Mouse (Mus musculus) mouse trophoblast stem cell (cell line): ENCODE data around the gene Gm9837.

Source experiments
- in situ Hi-C, 2 experiments: fragments of 300-500 bp; cut with MseI, MboI; formaldehyde crosslinking; loops; 2 replicates in 1 of 2; 3 replicates in 1 of 2; pipeline ENCODE4 v1.15.1; 2025

The Gm9837 gene

DNA sequence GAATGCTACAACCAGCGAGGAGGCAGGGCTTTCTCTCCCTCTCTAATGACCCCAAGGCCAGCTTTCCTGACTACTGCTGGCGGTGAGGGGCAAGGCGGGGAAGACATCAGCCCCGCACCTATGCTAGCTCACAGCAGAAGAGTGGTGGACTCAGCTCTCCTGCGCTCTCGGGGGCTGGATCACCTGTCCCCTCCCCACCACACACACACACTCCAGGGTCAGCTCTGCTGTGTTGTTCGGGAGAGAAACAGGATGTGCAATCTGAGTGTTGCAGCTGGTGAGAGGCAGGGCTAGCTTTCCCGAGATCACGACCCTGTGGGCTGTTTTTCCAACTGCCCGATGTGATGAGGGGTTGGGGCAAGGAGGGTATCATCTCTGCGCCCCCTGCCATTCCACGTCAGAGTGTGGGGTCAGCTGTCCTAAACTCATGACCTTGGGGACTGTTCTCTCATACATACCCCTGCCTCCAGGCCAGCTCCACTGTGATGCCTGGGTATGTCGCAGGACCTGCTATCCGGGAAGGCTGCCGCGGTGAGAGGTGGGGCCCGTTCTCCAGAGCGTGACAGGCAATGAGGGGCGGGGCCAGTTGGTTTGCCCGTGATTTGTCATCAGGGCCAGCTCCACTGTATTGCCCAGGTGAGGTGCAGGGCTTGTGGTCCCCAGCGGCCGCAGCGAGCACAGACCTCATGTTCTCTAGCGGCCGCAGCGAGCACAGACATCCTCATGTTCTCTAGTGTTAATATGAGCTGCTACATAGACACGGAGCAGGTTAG is 16.7 kb upstream of the Gm9837 start:
- in situ Hi-C loops: no loop called here

DNA sequence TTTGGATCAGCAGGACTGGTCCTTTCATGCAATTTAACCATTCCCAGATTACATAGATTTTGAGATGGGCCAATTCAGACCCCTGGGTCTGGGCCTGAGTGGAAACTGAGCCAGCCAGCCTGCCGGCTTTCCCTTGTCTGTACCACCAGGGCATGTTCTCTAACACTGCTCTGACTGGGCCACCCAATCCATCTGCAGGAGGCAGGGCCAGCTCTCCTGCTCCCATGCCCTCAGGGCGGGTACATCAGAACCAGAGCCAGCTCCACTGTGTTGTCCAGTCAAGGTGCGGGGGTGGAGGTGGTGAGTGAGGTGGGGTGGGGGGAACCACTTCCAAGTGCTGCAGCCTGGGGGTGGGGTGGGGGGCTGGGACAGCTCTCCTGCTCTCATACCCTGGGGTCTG is 16.1 kb upstream of the Gm9837 start:
- in situ Hi-C loops: no loop called here

DNA sequence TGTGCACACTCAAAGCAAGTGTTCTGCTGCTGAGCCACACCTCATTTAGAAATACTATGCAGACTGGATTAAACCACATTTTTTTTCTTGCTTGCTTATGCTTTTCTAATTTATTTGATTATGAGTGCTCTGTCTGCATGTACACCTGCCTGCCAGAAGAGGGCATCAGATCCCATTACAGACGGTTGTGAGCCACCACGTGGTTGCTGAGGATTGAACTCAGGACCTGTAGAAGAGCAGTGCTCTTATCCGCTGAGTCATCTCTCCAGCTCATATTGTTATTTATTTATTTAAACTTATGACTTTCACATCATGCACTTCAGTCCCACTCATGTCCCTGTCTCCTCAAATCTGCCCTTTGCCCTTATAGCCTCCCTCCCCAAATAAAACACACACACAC is 15.4 kb upstream of the Gm9837 start:
- in situ Hi-C loops: no loop called here

DNA sequence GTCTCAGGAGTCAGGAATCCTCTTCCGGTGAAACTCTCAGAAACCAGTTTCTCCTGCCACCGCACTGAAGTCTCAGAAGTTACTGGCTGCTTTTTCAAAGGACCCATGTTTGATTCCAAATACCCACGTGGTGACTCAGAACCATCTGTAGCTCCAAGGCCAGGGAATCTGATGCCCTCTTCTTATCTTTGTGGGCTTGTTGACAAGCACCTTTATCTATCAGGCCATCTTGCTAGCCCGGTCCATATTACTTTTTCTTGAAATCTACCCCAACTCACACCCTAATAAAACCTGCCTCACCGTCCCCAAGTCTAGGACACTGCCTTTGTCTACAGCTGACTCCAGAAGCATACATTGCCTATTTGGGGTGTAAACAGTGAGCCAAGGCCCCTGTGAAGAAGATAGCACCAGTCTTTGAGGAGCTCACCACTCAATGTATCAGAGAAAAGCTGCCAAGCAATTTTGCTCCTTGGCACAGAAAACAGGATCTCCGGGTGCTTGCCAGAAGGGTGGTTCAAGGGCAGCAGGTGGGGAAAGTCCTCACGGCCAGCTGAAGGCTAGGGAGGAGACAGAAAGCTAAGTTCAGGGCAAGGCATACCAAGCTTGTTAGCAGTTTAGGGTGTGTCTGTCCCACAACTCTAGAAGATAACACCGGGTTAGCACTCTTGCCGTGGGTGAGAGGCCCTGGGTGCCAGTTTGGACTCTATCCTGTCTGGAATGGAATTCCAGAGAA is 13.0 kb upstream of the Gm9837 start:
- in situ Hi-C loops: no loop called here

DNA sequence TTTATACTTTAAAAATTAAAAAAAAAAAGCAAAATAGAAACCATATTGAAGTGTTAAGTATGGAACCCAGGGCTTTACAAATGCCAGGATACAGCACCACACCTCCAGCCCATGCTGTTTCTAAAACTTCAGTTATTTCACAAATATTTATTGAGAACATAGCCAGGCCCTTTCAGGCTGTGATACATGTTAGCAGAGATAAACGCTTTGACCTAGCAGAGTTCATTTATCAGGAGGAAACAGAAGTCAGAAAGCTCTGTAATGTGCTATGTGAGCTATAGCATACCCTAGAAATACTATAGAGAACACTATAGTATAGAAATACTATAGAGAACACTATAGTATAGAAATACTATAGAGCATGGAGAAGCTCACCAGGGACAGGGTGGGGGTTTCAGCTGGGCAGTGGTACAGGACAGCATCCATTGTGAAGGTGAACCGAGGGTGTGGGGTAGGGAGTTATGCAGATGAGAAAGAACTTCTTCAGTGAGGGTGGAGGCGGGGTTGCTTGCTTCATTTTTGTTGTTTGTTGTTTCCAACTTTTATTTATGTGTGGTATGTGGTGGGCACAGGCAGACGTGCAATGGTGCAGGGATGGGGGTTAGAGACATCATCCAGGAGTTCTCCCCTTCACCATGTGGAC is 10.9 kb upstream of the Gm9837 start:
- in situ Hi-C loops: no loop called here

DNA sequence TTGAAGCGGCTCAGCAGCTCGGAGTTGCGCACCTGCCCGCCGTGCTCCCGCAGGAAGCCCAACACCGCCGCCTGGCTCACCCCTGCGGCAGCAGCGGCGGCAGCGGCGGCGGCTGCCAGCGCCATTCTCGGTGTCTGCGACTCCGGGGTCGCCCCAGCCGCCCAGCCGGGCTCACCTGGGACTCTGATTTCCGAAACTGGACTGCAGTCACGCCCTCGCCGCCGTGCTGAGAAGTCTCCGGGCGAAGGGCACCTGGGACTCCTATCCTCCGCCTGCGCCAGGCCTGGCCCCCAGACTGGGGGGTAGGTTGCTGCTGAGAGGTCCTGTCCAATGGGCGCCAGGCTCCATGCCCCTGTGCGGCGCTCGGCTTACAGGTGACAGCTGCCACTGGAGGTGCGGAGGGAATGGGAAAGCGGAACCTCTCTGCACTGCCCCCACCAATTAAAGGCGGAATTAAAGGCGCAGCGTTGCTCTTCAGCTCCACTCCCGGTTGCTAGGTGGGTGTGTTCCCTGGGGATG is 9.6 kb upstream of the Gm9837 start, which contains the start of the genes Gm9945 and Sowaha:
Gene Gm9945, plus strand, starts transcription at position 384 of the 519 bp plus-strand sequence.
Gene Sowaha, minus strand, starts transcription at position 492 of the 519 bp plus-strand sequence.
- in situ Hi-C loops: no loop called here

DNA sequence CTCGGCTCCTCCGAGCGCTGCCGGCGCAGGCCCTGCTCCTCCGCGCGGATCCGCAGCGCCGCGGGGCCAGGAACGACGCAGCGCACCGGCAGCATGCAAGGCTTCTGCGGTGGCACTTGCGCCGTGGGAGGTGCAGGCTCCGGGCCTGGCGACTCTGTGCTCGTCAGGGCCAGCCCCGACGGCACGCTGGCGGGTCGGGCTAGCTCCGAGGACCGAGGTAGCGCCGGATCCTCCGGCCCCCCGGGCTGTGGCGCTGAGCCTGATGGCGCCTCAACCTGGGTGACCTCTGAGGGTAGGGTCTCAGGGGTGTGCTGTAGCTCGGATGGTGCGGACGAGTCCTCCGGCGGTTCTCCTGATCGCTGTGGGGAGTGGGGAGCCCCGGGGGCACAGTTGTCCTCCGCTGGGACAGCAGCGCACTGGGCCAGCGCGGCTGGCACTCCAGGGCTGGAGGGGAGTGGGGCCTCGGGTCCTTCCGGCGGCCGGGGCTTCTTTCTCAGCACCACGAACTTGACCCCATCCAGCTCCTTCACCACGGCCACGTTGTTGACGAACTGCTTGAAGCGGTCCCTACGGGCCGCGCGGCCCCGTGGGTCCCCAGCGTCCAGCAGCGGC is 9.0 kb upstream of the Gm9837 start:
- in situ Hi-C loops: no loop called here

DNA sequence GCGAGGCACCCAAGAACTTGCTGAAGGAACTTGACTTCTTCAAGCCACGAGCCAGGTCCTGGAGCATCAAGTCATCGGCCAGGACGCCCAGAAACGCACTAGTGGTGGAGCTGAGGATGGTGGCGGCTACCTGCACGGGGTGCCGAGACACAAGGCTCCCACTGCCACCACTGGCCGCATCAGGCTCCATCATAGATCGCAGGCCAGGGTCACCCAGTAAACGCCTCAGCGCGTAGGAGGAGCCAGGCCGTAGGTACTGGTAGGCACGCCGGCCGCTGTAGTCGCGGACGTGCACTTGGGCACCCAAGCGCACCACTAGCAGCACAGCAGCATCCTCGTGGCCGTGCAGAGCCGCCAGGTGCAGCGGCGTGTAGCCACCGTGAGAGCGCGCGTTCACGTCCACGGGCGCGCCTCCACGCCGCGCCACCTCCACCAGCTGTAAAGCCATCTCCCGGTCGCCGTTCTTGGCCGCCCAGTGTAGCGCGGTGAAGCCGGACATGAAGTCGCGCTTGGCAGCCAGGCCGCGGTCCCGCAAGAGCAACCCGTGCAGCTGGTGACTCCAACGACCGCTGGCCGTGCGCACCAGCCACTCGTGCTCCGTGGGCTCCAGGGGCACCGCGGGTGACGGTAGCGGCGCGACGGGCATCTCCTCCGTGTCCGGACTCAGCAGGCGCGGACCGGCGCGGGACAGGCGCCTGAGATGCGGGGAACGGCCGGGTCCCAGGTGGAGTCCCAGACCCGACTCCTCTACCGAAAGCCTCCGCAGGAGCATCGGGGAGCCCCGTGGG is 8.3 kb upstream of the Gm9837 start:
- in situ Hi-C loops: no loop called here

DNA sequence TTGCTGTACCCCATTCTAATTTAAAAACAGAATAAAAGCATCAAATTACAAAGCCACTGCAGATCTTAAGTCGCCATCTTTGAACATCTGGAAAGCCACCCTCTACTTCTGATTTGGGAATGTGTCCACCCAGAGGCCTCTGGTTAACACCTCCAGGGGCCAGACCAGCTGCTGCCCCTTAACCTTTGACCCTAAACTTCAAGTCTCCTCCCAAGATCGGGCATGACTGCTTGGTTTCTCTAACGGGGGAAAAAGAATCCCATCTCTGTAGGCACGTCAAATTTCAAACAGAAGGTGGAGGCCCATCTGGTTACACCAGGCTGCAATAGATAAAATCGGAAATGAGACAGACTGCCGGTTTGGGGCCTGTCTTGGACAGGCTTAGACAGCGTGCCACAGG is 7.6 kb upstream of the Gm9837 start:
- in situ Hi-C loops: no loop called here

DNA sequence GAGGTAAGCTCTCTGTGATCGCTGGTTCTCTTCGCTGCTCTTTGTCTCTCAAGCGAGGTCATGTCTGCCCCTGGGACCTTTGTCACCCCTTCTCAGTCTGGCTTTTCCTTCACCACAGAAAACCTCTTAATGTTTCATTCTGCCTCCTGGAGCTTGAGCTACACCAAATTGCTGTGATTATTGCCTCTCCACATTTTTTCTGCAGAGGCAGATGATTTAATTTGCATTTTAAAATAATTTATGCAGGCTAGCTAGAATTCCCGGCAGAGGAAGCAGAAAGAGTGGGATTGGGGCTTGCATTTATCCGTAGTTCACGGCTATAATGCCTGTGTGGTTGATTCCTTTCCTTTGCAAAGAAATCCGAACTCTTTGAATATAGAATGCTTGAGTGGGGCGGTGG is 5.3 kb upstream of the Gm9837 start:
- in situ Hi-C loops: no loop called here

DNA sequence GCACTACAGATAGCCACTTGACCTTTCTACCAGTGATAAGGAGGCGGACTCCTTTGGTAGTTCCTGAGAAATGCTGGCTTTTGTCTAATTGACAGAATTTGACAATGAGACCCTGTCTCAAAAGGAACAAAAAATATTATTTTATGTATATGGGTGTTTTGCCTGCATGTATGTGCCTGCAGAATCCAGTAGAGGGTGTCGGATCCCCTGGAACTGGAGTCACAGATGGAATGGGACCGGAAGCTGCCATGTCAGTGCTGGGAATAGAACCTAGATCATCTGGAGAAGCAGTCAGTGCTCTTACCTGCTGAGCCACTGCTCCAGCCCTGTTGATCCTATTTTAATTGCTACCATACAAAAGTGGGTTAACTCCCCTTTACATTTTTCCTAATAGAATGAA is 2.4 kb upstream of the Gm9837 start:
- in situ Hi-C loops: no loop called here

DNA sequence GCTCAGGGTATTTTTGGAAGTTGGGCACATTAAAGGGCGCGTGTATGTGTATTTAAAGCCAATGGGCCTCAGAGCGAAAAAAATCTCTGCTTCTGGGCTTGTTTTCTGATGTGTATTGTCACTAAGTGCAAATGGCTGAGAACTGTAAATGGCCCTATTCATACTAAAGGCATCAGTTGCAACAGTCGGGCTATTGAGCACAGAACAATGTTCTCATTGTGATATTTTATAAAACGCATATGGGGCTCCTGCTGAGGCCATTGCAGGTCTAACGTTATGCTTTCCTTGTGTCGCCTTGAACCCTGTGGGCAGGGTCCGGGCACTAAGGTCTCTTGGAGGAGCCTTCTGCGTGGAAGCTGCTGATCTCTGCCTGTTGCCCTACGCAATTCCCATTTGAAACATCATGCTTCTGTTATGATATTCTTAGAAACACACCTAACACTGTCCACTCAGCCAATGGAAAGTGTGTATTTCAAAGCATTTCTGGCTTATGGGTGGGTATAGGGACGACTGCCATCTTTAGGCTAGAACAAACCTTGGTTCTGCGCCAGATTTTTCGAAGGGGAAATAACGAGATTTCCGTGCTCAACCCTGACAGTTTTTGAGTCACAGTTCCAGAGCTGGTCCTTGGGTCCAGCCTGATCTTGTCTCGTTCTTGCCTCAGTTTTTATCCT is 848 bp downstream of the Gm9837 start:
- in situ Hi-C loops: no loop called here

DNA sequence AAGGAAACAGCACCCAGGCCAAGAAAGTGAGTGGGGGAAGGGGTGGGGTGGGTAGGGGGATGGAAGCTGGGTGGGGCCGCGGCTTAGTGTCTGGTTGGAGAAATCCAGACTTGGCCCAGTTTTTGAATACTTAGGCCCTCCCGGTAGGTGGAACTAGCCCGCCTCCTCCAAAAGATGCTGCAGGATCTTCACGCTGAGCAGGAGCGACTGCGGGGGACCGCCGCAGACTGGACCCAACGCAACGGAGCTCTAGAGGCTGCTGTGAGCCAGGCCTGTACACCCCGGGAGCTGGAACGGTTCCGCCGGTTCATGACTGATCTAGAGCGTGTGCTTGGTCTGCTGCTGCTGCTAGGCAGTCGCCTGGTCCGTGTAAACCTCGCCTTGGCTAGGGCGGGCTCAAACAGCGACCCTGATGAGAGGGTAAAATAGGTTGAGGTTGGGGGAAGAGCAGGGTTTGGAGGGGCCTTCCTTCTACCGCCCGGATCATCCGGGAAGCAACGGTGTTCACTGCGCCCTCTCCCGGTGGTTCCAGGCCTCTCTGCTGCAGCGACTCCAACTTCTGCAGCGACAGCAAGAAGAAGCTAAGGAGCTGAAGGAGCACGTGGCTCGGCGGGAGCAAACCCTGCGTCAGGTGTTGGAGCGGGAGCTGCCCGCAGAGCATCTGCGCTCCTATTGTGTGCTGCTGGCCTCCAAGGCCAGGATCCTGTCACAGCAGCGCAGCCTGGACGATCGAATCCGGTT is 3.9 kb downstream of the Gm9837 start:
- in situ Hi-C loops: no loop called here

DNA sequence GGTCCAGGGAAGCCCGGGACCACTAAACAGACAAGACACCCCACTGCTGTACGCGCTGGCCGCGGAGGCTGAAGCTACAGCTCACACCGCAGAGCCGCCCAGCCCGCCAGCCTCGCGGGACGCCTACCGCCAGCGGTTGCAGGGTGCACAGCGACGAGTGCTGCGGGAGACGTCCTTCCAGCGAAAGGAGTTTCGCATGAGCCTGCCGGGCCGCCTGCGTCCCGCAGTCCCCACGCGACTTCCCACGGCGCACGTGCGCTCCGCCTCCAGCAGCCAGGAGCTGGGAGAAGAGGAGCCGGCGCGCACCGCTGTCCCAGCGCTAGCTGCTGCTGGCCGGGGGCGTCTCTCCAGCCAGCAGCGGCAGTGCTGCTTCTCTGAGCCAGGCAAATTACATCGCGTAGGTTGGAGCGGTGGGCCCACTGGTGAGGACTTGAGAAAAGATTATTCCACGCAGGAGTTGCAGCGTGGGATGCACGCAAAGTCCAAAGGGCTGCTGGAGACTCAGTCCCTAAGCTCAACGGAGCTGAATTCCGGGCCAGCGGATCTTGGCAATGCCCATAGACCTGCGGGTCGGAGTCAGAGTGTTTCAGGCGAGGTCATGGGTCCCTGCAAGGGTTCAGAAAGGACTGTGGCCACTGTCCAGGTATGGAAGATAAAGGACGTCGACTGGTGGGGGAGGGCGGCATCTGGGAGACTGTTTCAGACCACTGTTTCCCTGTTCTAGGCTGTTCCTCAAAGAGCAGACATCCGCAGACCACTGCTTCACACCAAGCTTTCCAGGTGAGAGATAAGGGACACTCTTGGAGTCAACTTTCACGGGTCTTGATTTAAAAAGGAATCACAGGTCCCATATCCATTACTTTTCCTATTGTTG is 6.5 kb downstream of the Gm9837 start:
- in situ Hi-C loops: no loop called here

DNA sequence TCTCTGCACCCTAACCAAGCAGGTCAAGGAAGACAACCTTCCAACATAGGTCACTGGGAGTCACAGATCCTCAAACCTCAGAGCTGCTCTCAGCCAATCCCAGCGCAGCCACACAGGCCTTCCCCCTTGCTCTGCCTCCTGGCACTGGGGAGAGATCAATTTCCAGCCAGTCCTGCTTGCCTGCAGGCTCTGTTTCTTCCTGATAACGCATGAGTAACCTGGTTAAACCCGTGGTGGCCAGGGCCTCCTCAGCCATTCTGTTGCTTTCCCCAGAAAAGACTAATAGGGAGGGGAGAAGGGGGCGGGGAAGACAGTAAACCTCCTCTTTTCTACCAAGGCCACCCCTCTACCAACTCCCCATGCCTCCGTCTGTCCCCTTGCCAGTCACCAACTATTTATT is 8.6 kb downstream of the Gm9837 start:
- in situ Hi-C loops: no loop called here

DNA sequence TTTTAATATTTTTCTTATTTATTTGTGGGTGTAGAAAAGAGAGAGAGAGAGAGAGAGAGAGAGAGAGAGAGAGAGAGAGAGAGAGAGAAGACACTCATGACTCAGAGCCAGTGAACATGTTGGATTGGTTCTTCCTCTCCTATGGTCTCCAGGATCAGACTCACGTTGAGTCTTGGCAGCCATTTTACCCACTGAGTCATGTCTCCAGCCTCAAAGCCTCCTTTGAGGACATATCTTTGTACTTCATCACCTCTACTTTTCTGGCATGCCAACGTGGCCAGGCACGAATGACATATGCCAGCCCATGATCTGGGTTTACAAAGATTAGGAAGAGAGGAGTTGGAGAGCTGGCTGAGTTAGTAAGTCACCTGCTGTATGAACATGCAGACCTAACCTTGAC is 10.1 kb downstream of the Gm9837 start:
- in situ Hi-C loops: no loop called here

DNA sequence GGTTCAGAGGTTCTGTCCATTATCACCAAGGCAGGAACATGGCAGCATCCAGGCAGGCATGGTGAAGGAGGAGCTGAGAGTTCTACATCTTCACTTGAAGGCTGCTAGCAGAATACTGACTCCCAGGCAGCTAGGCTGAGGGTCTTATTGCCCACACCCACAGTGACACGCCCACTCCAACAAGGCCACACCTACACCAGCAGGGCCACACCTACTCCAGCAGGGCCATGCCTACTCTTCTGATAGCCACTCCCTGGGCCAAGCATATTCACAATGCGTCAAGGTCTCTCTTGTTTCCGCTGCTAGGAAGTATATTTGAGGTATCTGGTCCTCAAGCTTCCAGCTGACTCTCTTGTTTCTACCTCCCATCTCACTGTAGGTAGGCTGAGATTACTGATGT is 11.3 kb downstream of the Gm9837 start:
- in situ Hi-C loops: no loop called here

DNA sequence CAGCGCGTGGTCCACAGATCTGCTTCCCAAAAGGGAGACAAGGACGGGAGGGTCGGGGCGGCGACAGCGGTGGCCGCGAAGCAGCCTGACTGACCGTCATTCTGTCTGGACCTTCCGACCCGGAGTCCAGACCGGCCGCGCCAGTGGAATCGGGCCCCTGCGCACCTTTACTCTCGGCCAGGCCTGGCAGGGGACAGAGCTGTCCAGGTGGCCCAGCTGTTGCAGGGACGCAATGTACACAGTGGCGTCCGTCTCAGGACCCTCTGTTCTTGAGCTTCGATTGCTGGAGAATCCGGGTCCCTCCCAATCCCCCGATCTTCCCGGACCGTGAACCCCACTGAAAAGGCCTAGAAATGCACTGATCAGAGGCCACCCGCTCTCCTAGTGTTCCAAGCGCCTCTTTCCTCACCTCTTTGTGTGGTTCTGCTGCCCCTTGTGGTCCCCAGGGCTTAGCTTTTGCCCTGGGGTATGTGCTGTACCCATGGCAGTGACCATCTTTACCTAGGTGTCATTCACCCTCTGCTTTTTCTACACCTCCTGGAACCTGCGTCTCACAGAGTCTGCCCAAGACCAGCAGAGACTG is 12.8 kb downstream of the Gm9837 start:
- in situ Hi-C loops: no loop called here
